Mouse (Mus musculus): ENCODE measurements at regions not wholly inside any gene's neighbourhood (a gene's known extent, or its start where the extent isn't known, plus 50 kb on each side); places are given as distances from the start of the nearest gene placed in this dataset.

DNA sequence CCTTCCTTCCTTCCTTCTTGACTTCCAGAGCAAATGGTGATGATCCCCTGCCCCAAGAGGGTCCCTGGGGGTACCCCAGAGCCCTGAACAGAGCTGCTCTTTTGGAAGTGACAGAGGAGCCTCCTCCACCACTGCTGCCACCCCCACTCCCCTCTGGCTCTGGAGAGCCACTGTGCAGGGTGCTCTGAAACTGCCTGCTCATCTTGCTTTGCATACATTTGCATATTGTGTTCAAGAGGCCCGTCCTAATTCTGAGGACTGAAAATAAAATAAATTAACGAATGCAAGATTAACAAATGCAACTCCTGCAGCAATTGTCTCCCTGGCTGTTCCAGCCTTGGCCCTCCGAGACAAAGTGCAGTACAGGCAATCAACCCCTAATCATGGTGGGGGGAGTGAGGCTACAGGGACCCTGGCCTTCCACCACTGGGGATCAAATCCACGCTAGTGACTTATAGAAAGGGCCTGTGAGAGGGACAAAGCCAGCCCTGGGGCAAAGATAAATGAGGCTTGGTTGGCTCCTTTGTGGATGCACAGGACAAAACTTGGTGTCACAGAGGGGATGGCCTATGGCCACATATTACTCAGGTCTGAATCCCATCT lies 134.6 kb downstream of the Tmem132e start:
- no peak for TF ChIP-seq CTCF (IDR thresholded peaks at IDR 0.05; ENCODE audit: low read depth, low read length)
- no peak for TF ChIP-seq POLR2A (IDR thresholded peaks at IDR 0.05; ENCODE audit: insufficient read depth, low read length)
- no peak for TF ChIP-seq EP300 (IDR thresholded peaks at IDR 0.05; ENCODE audit: insufficient read depth, low read depth, low read length)
